Mouse (Mus musculus): ENCODE results near the gene Coro6.

Gene Coro6

GRCm38 (mm10) chr11:77512891-77513810 lies 50.9 kb downstream of the Coro6 start:
- DNase-seq (ENCODE audit: low spot score in 2 of 2) = peak; percentile 83 to 85

- DNase-seq (ENCODE audit: low spot score in 2 of 2) = peak in 1 of 2 experiments; percentile 27
These were observed 51.6 kb downstream of the Coro6 start for GRCm38 (mm10) chr11:77513811-77514170.

GRCm38 (mm10) chr11:77514281-77514831 lies 52.1 kb downstream of the Coro6 start:
- peak in 1 of 2 experiments; percentile 26 for DNase-seq (ENCODE audit: low spot score in 2 of 2)

GRCm38 (mm10) chr11:77514832-77515636 lies 52.8 kb downstream of the Coro6 start, which contains the start of gene Abhd15:
Gene Abhd15, plus strand, starts transcription at chr11:77515121.
- peak; percentile 80 to 84 for DNase-seq (ENCODE audit: low spot score in 2 of 2)

- no peak for DNase-seq (ENCODE audit: low spot score in 2 of 2)
These were observed 53.7 kb downstream of the Coro6 start, which contains the start of gene Trp53i13 for GRCm38 (mm10) chr11:77515637-77516552. Gene Trp53i13, minus strand, starts transcription at chr11:77515980.

- DNase-seq (ENCODE audit: low spot score in 2 of 2) = no peak
These were observed 54.6 kb downstream of the Coro6 start for GRCm38 (mm10) chr11:77516553-77517425.

DNA sequence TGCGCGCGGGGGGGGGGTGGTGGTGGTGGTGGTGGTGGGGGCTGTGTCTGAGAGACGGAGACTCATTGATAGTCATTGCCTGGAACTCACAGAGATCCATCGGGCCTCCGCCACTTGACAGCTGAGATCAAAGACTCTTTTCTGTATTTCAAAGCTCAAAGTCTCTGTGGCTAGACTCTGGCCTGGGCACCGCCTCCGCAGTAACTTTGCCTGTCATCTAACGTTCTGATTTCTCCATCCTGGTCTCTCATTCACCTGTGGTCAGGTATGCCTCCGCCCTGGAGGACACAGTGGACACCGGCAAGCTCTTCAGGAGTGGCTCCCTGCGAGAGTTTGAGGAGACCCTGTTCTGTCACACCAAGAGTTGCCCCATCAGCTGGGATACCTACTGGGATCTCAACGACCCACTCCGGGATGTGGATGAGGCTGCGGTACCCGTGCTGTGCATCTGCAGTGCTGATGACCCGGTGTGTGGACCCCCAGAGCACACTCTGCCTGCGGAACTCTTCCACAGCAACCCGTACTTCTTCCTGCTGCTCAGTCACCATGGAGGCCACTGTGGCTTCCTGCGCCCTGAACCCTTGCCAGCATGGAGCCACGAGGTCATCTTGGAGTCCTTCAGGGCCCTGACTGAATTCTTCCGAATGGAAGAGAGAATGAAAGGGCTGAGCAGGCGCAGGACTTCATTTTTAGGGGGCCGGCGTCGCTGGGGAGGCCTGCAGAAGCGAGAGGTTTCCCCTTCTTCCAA lies 56.0 kb downstream of the Coro6 start:
- DNase-seq (ENCODE audit: low spot score in 2 of 2) = no peak

DNA sequence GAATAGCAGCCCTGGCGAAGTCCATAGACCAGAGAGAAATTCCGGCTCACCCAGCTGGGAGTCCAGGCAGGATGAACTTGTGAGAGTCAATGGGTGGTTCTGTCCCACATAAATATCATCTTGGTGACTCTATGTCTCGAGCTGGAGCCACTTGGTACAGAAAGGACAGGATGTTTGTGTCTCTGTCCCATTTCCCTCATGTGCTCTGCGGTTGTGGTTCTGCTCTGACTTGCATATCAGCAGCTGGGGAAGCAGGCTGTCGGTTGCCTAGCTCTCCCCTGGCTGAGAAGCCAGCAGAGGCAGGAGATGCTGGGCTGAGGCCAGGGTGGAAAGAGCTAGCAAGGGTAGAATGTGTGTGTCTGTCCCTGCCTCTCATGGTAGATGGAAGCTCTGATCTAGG lies 56.8 kb downstream of the Coro6 start, which contains the start of gene Gm10392:
Gm10392 (minus strand) TSS at position 156 of the 400 bp plus-strand sequence.
- no peak for DNase-seq (ENCODE audit: low spot score in 2 of 2)
